Mouse (Mus musculus) hindbrain, postnatal 0 days (tissue): ENCODE results near the gene Ipo7. TPM values are rescaled to one million over a fixed set of nuclear protein-coding genes. Genes with fewer than 3 reads are reported as not detected.

Experiments used
- ATAC-seq: fragments of 200-750 bp; cut with Nextera tagmentation; 2 replicates; pipeline ENCODE4 v1.8.0; 2017; ENCODE audit warnings: mild to moderate bottlenecking, moderate TSS enrichment, moderate library complexity
- DNase-seq: peaks from one replicate; pipeline ENCODE4 v3.0.0-alpha.2; 2015; ENCODE audit warnings: low spot score
- H3K27ac ChIP-seq: fragments of 300-500 bp; sonication (generic); 2 replicates; pipeline ENCODE4 v1.5.1; 2014; ENCODE audit warnings: mild to moderate bottlenecking
- H3K27me3 ChIP-seq: fragments of 300-500 bp; sonication (generic); 2 replicates; pipeline ENCODE4 v1.6.1; 2014; ENCODE audit warnings: low read length, mixed read lengths; ENCODE audit not compliant: insufficient read depth
- H3K36me3 ChIP-seq: fragments of 300-500 bp; sonication (generic); 2 replicates; pipeline ENCODE4 v1.6.1; 2014; ENCODE audit warnings: low read length, mixed read lengths; ENCODE audit not compliant: insufficient read depth
- H3K4me1 ChIP-seq: fragments of 300-500 bp; sonication (generic); 2 replicates; pipeline ENCODE4 v1.6.1; 2014; ENCODE audit warnings: antibody characterized with exemption, low read length, mixed read lengths; ENCODE audit not compliant: insufficient read depth
- H3K4me2 ChIP-seq: fragments of 300-500 bp; sonication (generic); 2 replicates; pipeline ENCODE4 v1.6.1; 2014; ENCODE audit warnings: low read depth, mild to moderate bottlenecking, low read length, moderate library complexity, mixed read lengths
- H3K4me3 ChIP-seq: fragments of 300-500 bp; sonication (generic); 2 replicates; pipeline ENCODE4 v1.5.1; 2014; ENCODE audit warnings: low read length
- H3K9ac ChIP-seq: fragments of 300-500 bp; sonication (generic); replicated peaks from 2 replicates; pipeline ENCODE4 v1.6.1; 2014; ENCODE audit warnings: mild to moderate bottlenecking, low read length, moderate library complexity, mixed read lengths
- H3K9me3 ChIP-seq: fragments of 300-500 bp; sonication (generic); 2 replicates; pipeline ENCODE4 v1.6.1; 2016; ENCODE audit warnings: low read length, mixed read lengths
- CTCF ChIP-seq: IDR thresholded peaks from 2 replicates; pipeline ENCODE4 v1.5.1; 2016; ENCODE audit warnings: antibody characterized with exemption, control low read depth, low read depth
- whole genome bisulfite sequencing: fragments of 180-500 bp; shearing (Covaris S2); extraction: QIAGEN DNeasy Blood & Tissue Kit; methylation state at CpG from one replicate; pipeline ENCODE4 v1.1.7; 2014; 5-methylcytosine and 5-hydroxymethylcytosine counted together
- polyA plus RNA-seq: library from polyadenylated mRNA; unstranded; fragments of >200 nt; fragmentation: Nextera tagmentation; extraction: Ambion mirVana; gene quantifications from 2 replicates; pipeline ENCODE4 v1.2.1, GENCODE M21; 2015
- total RNA-seq: library from RNA; depleted of rRNA; stranded (reverse); fragments of >200 nt; gene quantifications from 2 replicates; pipeline ENCODE4 v1.2.3, GENCODE M21; 2014

Ipo7 gene
- total and polyA plus RNA-seq, 2 experiments from 2014 or later: 28.0 to 75.4 TPM

- H3K36me3 ChIP-seq: no peaks in the 10 kb centered on the region; the same call in 1 of the 2 replicates
- H3K4me1 ChIP-seq: peaks cover 5% of the 10 kb centered on the region
- DNase-seq: peak; percentile 44
- H3K27ac ChIP-seq: no peak overlapping the region
- ATAC-seq: no peak
- TF ChIP-seq CTCF: peak; percentile 55
- H3K4me3 ChIP-seq: no peak overlapping the region
- no peak overlapping the region for H3K4me2 ChIP-seq
- H3K9ac ChIP-seq: no peak overlapping the region
- no peaks in the 10 kb centered on the region for H3K27me3 ChIP-seq
- H3K9me3 ChIP-seq: no peaks in the 10 kb centered on the region
- 88% methylated on average over 12 of the region's 12 CpGs for WGBS
Measured at GRCm38 (mm10) chr7:110059092-110059785, 41.2 kb downstream of the Ipo7 start.

- no peak for DNase-seq
- Histone ChIP-seq H3K9ac (peak overlapping the region; percentile 99), H3K27me3 (no peaks in the 10 kb centered on the region), H3K9me3 (no peaks in the 10 kb centered on the region), H3K4me2 (peak overlapping the region; percentile 64), H3K4me1 (peaks cover 5% of the 10 kb centered on the region), H3K27ac (peak overlapping the region; percentile 100), H3K36me3 (no peaks in the 10 kb centered on the region; the same call in 1 of the 2 replicates), H3K4me3 (peak overlapping the region; percentile 88)
- no peak for TF ChIP-seq CTCF
- ATAC-seq: no peak
- 15% methylated on average over 5 of the region's 5 CpGs for WGBS
Measured at GRCm38 (mm10) chr7:110060106-110060668, 42.1 kb downstream of the Ipo7 start.

GRCm38 (mm10) chr7:110060669-110061198, 42.7 kb downstream of the Ipo7 start:
- no peaks in the 10 kb centered on the region; the same call in 1 of the 2 replicates for H3K36me3 ChIP-seq
- peaks cover 5% of the 10 kb centered on the region for H3K4me1 ChIP-seq
- peak overlapping the region; percentile 100 for H3K27ac ChIP-seq
- no peaks in the 10 kb centered on the region for H3K9me3 ChIP-seq
- peak overlapping the region; percentile 64 for H3K4me2 ChIP-seq
- TF ChIP-seq CTCF: no peak
- H3K9ac ChIP-seq: peak overlapping the region; percentile 99
- no peak; the same call in 1 of the 2 replicates for ATAC-seq
- H3K4me3 ChIP-seq: peak overlapping the region; percentile 88
- peak; percentile 65 for DNase-seq
- WGBS: under 1% methylated on average over 26 of the region's 26 CpGs
- H3K27me3 ChIP-seq: no peaks in the 10 kb centered on the region

- Histone ChIP-seq H3K36me3 (no peaks in the 10 kb centered on the region; the same call in 1 of the 2 replicates), H3K4me3 (peak within 1 kb of the TSS; percentile 88), H3K27me3 (no peaks in the 10 kb centered on the region), H3K27ac (peak within 1 kb of the TSS; percentile 100), H3K9me3 (no peaks in the 10 kb centered on the region), H3K9ac (peak within 1 kb of the TSS; percentile 99), H3K4me1 (peaks cover 5% of the 10 kb centered on the region), H3K4me2 (peak within 1 kb of the TSS; percentile 64)
- peak; percentile 1; the same call in 1 of the 2 replicates for TF ChIP-seq CTCF
- WGBS: under 1% methylated on average over 34 of the region's 34 CpGs
- DNase-seq (peak; percentile 100), ATAC-seq (peak; percentile 99)
Measured at GRCm38 (mm10) chr7:110061199-110061751, 43.2 kb downstream of the Ipo7 start, which contains the start of gene Zfp143. TSS of gene Zfp143 (plus strand) at chr7:110061217.

GRCm38 (mm10) chr7:110061752-110062273, 43.7 kb downstream of the Ipo7 start:
- ATAC-seq (no peak), DNase-seq (peak; percentile 87)
- Histone ChIP-seq H3K36me3 (no peaks in the 10 kb centered on the region; the same call in 1 of the 2 replicates), H3K27ac (peak overlapping the region; percentile 100), H3K4me1 (peaks cover 5% of the 10 kb centered on the region), H3K4me3 (peak overlapping the region; percentile 69), H3K9ac (peak overlapping the region; percentile 98), H3K9me3 (no peaks in the 10 kb centered on the region), H3K27me3 (no peaks in the 10 kb centered on the region), H3K4me2 (peak overlapping the region; percentile 64)
- no peak for TF ChIP-seq CTCF
- under 1% methylated on average over 44 of the region's 48 CpGs for WGBS

- DNase-seq (no peak), ATAC-seq (no peak)
- H3K4me2 ChIP-seq: no peak overlapping the region
- H3K36me3 ChIP-seq: no peaks in the 10 kb centered on the region
- no peak overlapping the region for H3K4me3 ChIP-seq
- no peak overlapping the region for H3K27ac ChIP-seq
- H3K27me3 ChIP-seq: no peaks in the 10 kb centered on the region
- no peaks in the 10 kb centered on the region for H3K9me3 ChIP-seq
- no peak overlapping the region for H3K9ac ChIP-seq
- WGBS: 98% methylated on average over 9 of the region's 9 CpGs
- no peak for TF ChIP-seq CTCF
- peaks cover 5% of the 10 kb centered on the region for H3K4me1 ChIP-seq
Measured at GRCm38 (mm10) chr7:110063731-110064130, 45.7 kb downstream of the Ipo7 start.
